Mouse (Mus musculus): ENCODE results near the gene Gm49721. TPM values are rescaled to one million over a fixed set of nuclear protein-coding genes. Genes with fewer than 3 reads are reported as not detected.

Gene Gm49721
- total RNA-seq (2023) = not detected

GRCm38 (mm10) chr17:6978287-6979248 is at the start of gene Gm49721:
Gm49721 (plus strand) TSS chr17:6978904.

GRCm38 (mm10) chr17:6947984-6948768 is 30.5 kb upstream of the Gm49721 start, which contains the start of gene Rsph3b:
Rsph3b (minus strand) TSS chr17:6948682.

GRCm38 (mm10) chr17:6960776-6961175 is 17.9 kb upstream of the Gm49721 start, which contains the start of gene Tagap1:
Tagap1 (minus strand) TSS chr17:6961156.

GRCm38 (mm10) chr17:6970334-6970733 is 8.4 kb upstream of the Gm49721 start, which contains the start of gene Rnaset2b:
Rnaset2b (plus strand) TSS chr17:6970634.

GRCm38 (mm10) chr17:7025257-7025656 is 46.6 kb downstream of the Gm49721 start, which contains the start of gene Gm1604a:
Gm1604a (plus strand) TSS chr17:7025568.

Other genes starting within 250 kb of the Gm49721 start
- 100 to 1,000 TPM; 162 to 164 TPM for gene Ezr, start 196.1 kb upstream of the Gm49721 start, total RNA-seq (2023)
- gene Rsph3b, start 30.2 kb upstream of the Gm49721 start, total RNA-seq (2023) = 10 to 100 TPM; 14.2 to 15.1 TPM
- 10 to 100 TPM; 33.5 to 39.4 TPM for gene Tagap1, start 17.7 kb upstream of the Gm49721 start, total RNA-seq (2023)
- gene Rnaset2b, start 8.3 kb upstream of the Gm49721 start, total RNA-seq (2023) = 100 to 1,000 TPM; 196 to 205 TPM
- 1 to 10 TPM; 2.5 to 4.9 TPM for gene Gm1604a, start 46.7 kb downstream of the Gm49721 start, total RNA-seq (2023)
- 10 to 100 TPM; 47.6 to 52.7 TPM for gene Rps6ka2, start 191.2 kb downstream of the Gm49721 start, total RNA-seq (2023)